Mouse (Mus musculus): ENCODE results near the gene Zfp879.

DNA sequence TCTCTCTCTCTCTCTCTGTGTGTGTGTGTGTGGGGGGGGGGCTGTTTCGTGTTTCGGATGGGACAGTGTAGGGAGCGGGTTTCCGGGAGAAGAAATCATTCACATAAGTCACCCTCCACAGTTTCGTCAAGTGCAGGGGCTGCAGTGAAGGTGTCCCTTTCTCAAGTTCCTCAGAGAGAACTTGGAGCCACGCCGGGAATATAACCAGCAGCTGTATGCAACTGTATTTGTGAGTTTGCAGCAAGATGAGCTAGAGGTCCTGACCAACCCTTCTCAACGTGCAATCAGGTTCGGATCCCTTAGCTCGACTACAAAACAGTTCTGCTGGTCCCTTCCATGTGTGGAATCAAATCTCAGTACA, 45.6 kb upstream of the Zfp879 start:
- no peak for TF ChIP-seq CTCF (IDR thresholded peaks at IDR 0.05; ENCODE audit: extremely low read depth, insufficient read length, insufficient replicate concordance, low read depth, low read length)
- TF ChIP-seq POLR2A (IDR thresholded peaks at IDR 0.05; ENCODE audit: low read depth, low read length) = no peak
